Comparison of ENCODE assay signal across 19 mouse cellular contexts in genomic region chr14:102731746-102732145, GRCm38 (mm10).
DNase-seq lines count a peak whose midpoint lies in the region; ATAC-seq and TF ChIP-seq lines count a peak whose summit lies in the region.
"Had no signal": no experiment of that assay in that cellular context is flagged by ENCODE, and none has a peak within 500 bp of the region (broad histone marks: within the 10 kb centered on the region; RNA-seq: fewer than 3 reads in every experiment).

No protein-coding gene starts in this region.

- no peak overlapping the region for H3K4me3 ChIP-seq in hindbrain, postnatal 0 days (ENCODE audit: low read length)
- H3K4me3 ChIP-seq in hindbrain, embryonic 11.5 days (ENCODE audit: low read depth, low read length) = no peak overlapping the region
- H3K4me3 ChIP-seq in intestine, embryonic 15.5 days (replicated peaks) = no peak overlapping the region
- H3K4me3 ChIP-seq: heart, adult 2 months; hindbrain, embryonic 12.5 days; midbrain, embryonic 10.5 days had no signal

- ATAC-seq in hindbrain, postnatal 0 days = no peak
- ATAC-seq in hindbrain, embryonic 11.5 days (ENCODE audit: low FRiP score) = no peak
- ATAC-seq in intestine, embryonic 15.5 days = no peak

- intact Hi-C loops in left cerebral cortex, postnatal 25 days (cut with DNase I) = no loop called here

- DNase-seq in hindbrain, postnatal 0 days (ENCODE audit: low spot score) = peak; percentile 6
- DNase-seq in hindbrain, embryonic 11.5 days (ENCODE audit: low spot score) = no peak
- peak; percentile 29 for DNase-seq in 416B (ENCODE audit: low read depth)
- peak; percentile 8 for DNase-seq in ES-CJ7 (ENCODE audit: low read depth, low spot score)
- peak; percentile 67 for DNase-seq in kidney, adult 9 months
- DNase-seq in layer of hippocampus, postnatal 10 days (ENCODE audit: low spot score in 2 of 2) = no peak
- DNase-seq in left cerebral cortex, postnatal 25 days (ENCODE audit: low spot score in 2 of 2) = no peak
- DNase-seq: adrenal gland, postnatal 25 days; cerebellum, adult 9-10 months; gastrocnemius, postnatal 10 days; heart, adult 2 months; liver; lung, adult 2 months; lung, postnatal 36 days; spleen, adult 18-20 months; thymus, adult 18-20 months had no signal

- H3K27me3 ChIP-seq in hindbrain, postnatal 0 days (ENCODE audit: insufficient read depth, low read length) = no peaks in the 10 kb centered on the region
- no peaks in the 10 kb centered on the region for H3K27me3 ChIP-seq in hindbrain, embryonic 11.5 days (ENCODE audit: control insufficient read depth, insufficient read depth, low read length)
- no peaks in the 10 kb centered on the region for H3K27me3 ChIP-seq in intestine, embryonic 15.5 days (replicated peaks)
- H3K27me3 ChIP-seq: hindbrain, embryonic 12.5 days had no signal

- TF ChIP-seq CTCF in hindbrain, postnatal 0 days (IDR thresholded peaks at IDR 0.05; ENCODE audit: low read depth) = no peak

- H3K4me1 ChIP-seq in hindbrain, postnatal 0 days (ENCODE audit: insufficient read depth, low read length) = no peaks in the 10 kb centered on the region
- H3K4me1 ChIP-seq in hindbrain, embryonic 11.5 days (replicated peaks; ENCODE audit: control insufficient read depth, insufficient read depth, low read length) = no peaks in the 10 kb centered on the region
- no peaks in the 10 kb centered on the region for H3K4me1 ChIP-seq in intestine, embryonic 15.5 days (replicated peaks)
- H3K4me1 ChIP-seq: hindbrain, embryonic 12.5 days; midbrain, embryonic 10.5 days had no signal

- no peak overlapping the region for H3K27ac ChIP-seq in hindbrain, postnatal 0 days
- H3K27ac ChIP-seq in hindbrain, embryonic 11.5 days (ENCODE audit: low read depth, low read length) = no peak overlapping the region
- H3K27ac ChIP-seq in intestine, embryonic 15.5 days = no peak overlapping the region
- H3K27ac ChIP-seq: heart, adult 2 months; hindbrain, embryonic 12.5 days; midbrain, embryonic 10.5 days had no signal

- H3K4me2 ChIP-seq in hindbrain, postnatal 0 days (ENCODE audit: low read depth, low read length) = no peak overlapping the region
- H3K4me2 ChIP-seq in hindbrain, embryonic 11.5 days (replicated peaks; ENCODE audit: low read depth, low read length) = no peak overlapping the region
- no peak overlapping the region for H3K4me2 ChIP-seq in intestine, embryonic 15.5 days (replicated peaks)
- H3K4me2 ChIP-seq: hindbrain, embryonic 12.5 days had no signal

- no peaks in the 10 kb centered on the region for H3K36me3 ChIP-seq in hindbrain, postnatal 0 days (ENCODE audit: insufficient read depth, low read length)
- H3K36me3 ChIP-seq in hindbrain, embryonic 11.5 days (ENCODE audit: control insufficient read depth, insufficient read depth, low read length) = no peaks in the 10 kb centered on the region
- no peaks in the 10 kb centered on the region for H3K36me3 ChIP-seq in intestine, embryonic 15.5 days
- H3K36me3 ChIP-seq: hindbrain, embryonic 12.5 days; midbrain, embryonic 10.5 days had no signal

- WGBS in hindbrain, postnatal 0 days = 55% methylated on average over 5 of the region's 5 CpGs
- 70% methylated on average over 5 of the region's 5 CpGs for WGBS in hindbrain, embryonic 11.5 days
- WGBS in intestine, embryonic 15.5 days = 75% methylated on average over 5 of the region's 5 CpGs

- H3K9ac ChIP-seq in hindbrain, postnatal 0 days (replicated peaks; ENCODE audit: low read length) = no peak overlapping the region
- no peak overlapping the region for H3K9ac ChIP-seq in hindbrain, embryonic 11.5 days (ENCODE audit: low read depth, low read length)
- H3K9ac ChIP-seq in intestine, embryonic 15.5 days = no peak overlapping the region
- H3K9ac ChIP-seq: hindbrain, embryonic 12.5 days had no signal

- H3K9me3 ChIP-seq in hindbrain, postnatal 0 days (ENCODE audit: low read length) = no peaks in the 10 kb centered on the region; the same call in 1 of the 2 replicates
- no peaks in the 10 kb centered on the region for H3K9me3 ChIP-seq in hindbrain, embryonic 11.5 days (ENCODE audit: control insufficient read depth, low read length)
- no peaks in the 10 kb centered on the region for H3K9me3 ChIP-seq in intestine, embryonic 15.5 days
- H3K9me3 ChIP-seq: hindbrain, embryonic 12.5 days; midbrain, embryonic 10.5 days had no signal

Comparison
In these comparisons a context has a peak if more than half of its experiments do, and no peak if none do; other contexts are left out.
1. DNase-seq: peak in hindbrain, postnatal 0 days (single experiment), 416B (single experiment), ES-CJ7 (single experiment) and kidney, adult 9 months (single experiment); none in hindbrain, embryonic 11.5 days (single experiment), layer of hippocampus, postnatal 10 days (0 of 2) and left cerebral cortex, postnatal 25 days (0 of 2).